In genomic region chr10:80141243-80141642, GRCm38 (mm10) we compare ENCODE assay signal across 1 mouse cellular context.
A peak's percentile ranks its signal among the peaks of the same experiment; 100 is the strongest.
TF ChIP-seq lines count a peak whose summit lies in the region.

No protein-coding gene starts in this region.

TF ChIP-seq in CH12.LX, 34 proteins besides CTCF, POLR2A, EP300 and RAD21:
- TF ChIP-seq ETS1 (conservative IDR thresholded peaks at IDR 0.05; ENCODE audit: low read depth, low read length) (peak; percentile 83), ZMIZ1 (IDR thresholded peaks at IDR 0.05; ENCODE audit: low read depth, low read length) (no peak; the same call in 1 of the 2 replicates), CHD1 (IDR thresholded peaks at IDR 0.05; ENCODE audit: low read depth, low read length) (no peak), E2F4 (IDR thresholded peaks at IDR 0.05; ENCODE audit: insufficient replicate concordance, low read depth, low read length) (no peak), ELF1 (IDR thresholded peaks at IDR 0.05; ENCODE audit: low read depth, low read length) (peak; percentile 84), USF1 (IDR thresholded peaks at IDR 0.05; ENCODE audit: low read depth, low read length) (no peak), PAX5 (IDR thresholded peaks at IDR 0.05; ENCODE audit: low read length) (no peak), SMC3 (IDR thresholded peaks at IDR 0.05; ENCODE audit: low read depth, low read length) (peak; percentile 85), MEF2A (IDR thresholded peaks at IDR 0.05; ENCODE audit: borderline replicate concordance, low read depth, low read length) (peak; percentile 59; the same call in 1 of the 2 replicates), JUN (IDR thresholded peaks at IDR 0.05; ENCODE audit: insufficient read depth, low read depth, low read length) (peak; percentile 91), UBTF (IDR thresholded peaks at IDR 0.05; ENCODE audit: low read depth, low read length) (0 out of 2 replicates have a peak, but pooled peaks have one; percentile 43), IRF4 (IDR thresholded peaks at IDR 0.05; ENCODE audit: low read depth, low read length) (peak; percentile 75; the same call in 1 of the 2 replicates), KAT2A (IDR thresholded peaks at IDR 0.05; ENCODE audit: insufficient replicate concordance, low read length) (no peak), SIN3A (IDR thresholded peaks at IDR 0.05; ENCODE audit: low read length) (no peak; the same call in 1 of the 2 replicates), TBP (conservative IDR thresholded peaks at IDR 0.05; ENCODE audit: low read depth, low read length) (no peak), ZKSCAN1 (IDR thresholded peaks at IDR 0.05; ENCODE audit: borderline replicate concordance, low read depth, low read length) (no peak), TCF12 (IDR thresholded peaks at IDR 0.05; ENCODE audit: low read depth, low read length) (peak; percentile 82; the same call in 1 of the 2 replicates), POLR2AphosphoS2 (IDR thresholded peaks at IDR 0.05; ENCODE audit: low read depth, low read length) (peak; percentile 52; the same call in 1 of the 2 replicates), MAZ (IDR thresholded peaks at IDR 0.05; ENCODE audit: low read depth, low read length) (peak; percentile 97), BHLHE40 (IDR thresholded peaks at IDR 0.05; ENCODE audit: low read depth, low read length) (peak; percentile 98), MAX (IDR thresholded peaks at IDR 0.05; ENCODE audit: low read length) (peak; percentile 19; the same call in 1 of the 2 replicates), CHD2 (IDR thresholded peaks at IDR 0.05; ENCODE audit: low read length) (peak; percentile 84; the same call in 1 of the 2 replicates), GABPA (IDR thresholded peaks at IDR 0.05; ENCODE audit: insufficient replicate concordance, low read depth, low read length) (peak; percentile 97), ZC3H11A (IDR thresholded peaks at IDR 0.05; ENCODE audit: low read depth, low read length) (peak; percentile 41; the same call in 1 of the 2 replicates), HCFC1 (IDR thresholded peaks at IDR 0.05; ENCODE audit: low read depth, low read length) (peak; percentile 79), NRF1 (IDR thresholded peaks at IDR 0.05; ENCODE audit: low read depth, low read length) (peak; percentile 92), NELFE (IDR thresholded peaks at IDR 0.05; ENCODE audit: low read depth, low read length) (no peak; the same call in 1 of the 2 replicates), ZNF384 (IDR thresholded peaks at IDR 0.05; ENCODE audit: low read depth, low read length) (no peak), MAFK (IDR thresholded peaks at IDR 0.05; ENCODE audit: insufficient replicate concordance, low read length) (no peak), JUND (conservative IDR thresholded peaks at IDR 0.05; ENCODE audit: low read depth, low read length) (peak; percentile 82), RCOR1 (conservative IDR thresholded peaks at IDR 0.05; ENCODE audit: low read depth, low read length) (peak; percentile 2; the same call in 1 of the 2 replicates), MXI1 (IDR thresholded peaks at IDR 0.05; ENCODE audit: low read depth, low read length) (peak; percentile 79), MYC (IDR thresholded peaks at IDR 0.05; ENCODE audit: low read depth, low read length) (peak; percentile 64; the same call in 1 of the 2 replicates), USF2 (conservative IDR thresholded peaks at IDR 0.05; ENCODE audit: low read depth, low read length) (no peak)
